Mouse (Mus musculus) kidney, adult 2 months (tissue): ENCODE measurements around the gene Atf7ip. TPM values are rescaled to one million over a fixed set of nuclear protein-coding genes. Genes with fewer than 3 reads are reported as not detected.

Experiments
- DNase-seq: peaks from one replicate; pipeline ENCODE4 v3.0.0; 2021
- H3K27ac ChIP-seq: fragments of 200-500 bp; 2 replicates; pipeline ENCODE4 v1.5.1; 2012; ENCODE audit warnings: low read depth, low read length, control low read depth, inconsistent platforms; ENCODE audit not compliant: insufficient read depth
- H3K27me3 ChIP-seq: fragments of 200-500 bp; replicated peaks from 2 replicates; pipeline ENCODE4 v1.6.1; 2012; ENCODE audit warnings: mild to moderate bottlenecking, moderate library complexity, low read length, inconsistent platforms; ENCODE audit not compliant: control insufficient read depth, insufficient read depth
- H3K36me3 ChIP-seq: fragments of 200-500 bp; 2 replicates; pipeline ENCODE4 v1.6.1; 2012; ENCODE audit warnings: mild to moderate bottlenecking, moderate library complexity, low read length, inconsistent platforms; ENCODE audit not compliant: control insufficient read depth, insufficient read depth
- H3K4me1 ChIP-seq: fragments of 200-500 bp; 2 replicates; pipeline ENCODE4 v1.6.1; 2011; ENCODE audit warnings: low read length; ENCODE audit not compliant: control insufficient read depth, insufficient read depth
- H3K4me3 ChIP-seq: fragments of 200-500 bp; 2 replicates; pipeline ENCODE4 v1.5.1; 2011; ENCODE audit warnings: mild to moderate bottlenecking, low read depth, low read length, control low read depth; ENCODE audit not compliant: insufficient read depth
- CTCF ChIP-seq: fragments of 200-500 bp; conservative IDR thresholded peaks from 2 replicates; pipeline ENCODE4 v1.5.1; 2011; ENCODE audit warnings: low read depth, mild to moderate bottlenecking, control low read depth, low read length, moderate library complexity, mixed read lengths; ENCODE audit not compliant: insufficient read depth, insufficient read length
- POLR2A ChIP-seq: fragments of 200-500 bp; IDR thresholded peaks from one replicate; pipeline ENCODE4 v1.6.1; 2011; ENCODE audit warnings: low read depth, low read length, control low read depth
- WGBS: fragments of 180-500 bp; shearing (Covaris S2); methylation state at CpG from one replicate; pipeline ENCODE4 v1.1.7; 2018; 5-methylcytosine and 5-hydroxymethylcytosine counted together
- polyA plus RNA-seq: library from polyadenylated mRNA; depleted of rRNA; stranded (reverse); fragments of >200 nt; gene quantifications from 2 replicates; pipeline ENCODE4 v1.2.3, GENCODE M21; 2012

Gene Atf7ip
- polyA plus RNA-seq, 1 experiment = 13.9 TPM

GRCm38 (mm10) chr6:136534444-136534843 is 28.5 kb downstream of the Atf7ip start:
- TF ChIP-seq POLR2A (no peak), CTCF (no peak)
- DNase-seq = no peak
- no peaks in the 10 kb centered on the region for H3K36me3 ChIP-seq
- no peaks in the 10 kb centered on the region for H3K27me3 ChIP-seq
- no peak overlapping the region for H3K27ac ChIP-seq
- peaks cover 21% of the 10 kb centered on the region for H3K4me1 ChIP-seq
- H3K4me3 ChIP-seq = no peak overlapping the region
- WGBS = 40% methylated on average over 3 of the region's 3 CpGs

GRCm38 (mm10) chr6:136535176-136535575 is 29.2 kb downstream of the Atf7ip start:
- no peak for TF ChIP-seq CTCF
- no peak for TF ChIP-seq POLR2A
- Histone ChIP-seq H3K27me3 (no peaks in the 10 kb centered on the region), H3K36me3 (no peaks in the 10 kb centered on the region), H3K27ac (no peak overlapping the region), H3K4me1 (peaks cover 21% of the 10 kb centered on the region), H3K4me3 (no peak overlapping the region)
- no peak for DNase-seq
- 62% methylated on average over 5 of the region's 5 CpGs for whole genome bisulfite sequencing

GRCm38 (mm10) chr6:136536121-136536520 is 30.2 kb downstream of the Atf7ip start:
- Histone ChIP-seq H3K4me1 (peaks cover 17% of the 10 kb centered on the region), H3K36me3 (no peaks in the 10 kb centered on the region), H3K27me3 (no peaks in the 10 kb centered on the region), H3K27ac (no peak overlapping the region), H3K4me3 (no peak overlapping the region)
- TF ChIP-seq CTCF (no peak), POLR2A (no peak)
- WGBS = 47% methylated on average over 5 of the region's 5 CpGs
- DNase-seq = no peak

GRCm38 (mm10) chr6:136541350-136541749 is 35.4 kb downstream of the Atf7ip start:
- WGBS = 84% methylated on average over 5 of the region's 5 CpGs
- no peak overlapping the region for H3K27ac ChIP-seq
- H3K36me3 ChIP-seq = no peaks in the 10 kb centered on the region
- no peak for TF ChIP-seq POLR2A
- TF ChIP-seq CTCF = no peak
- H3K27me3 ChIP-seq = no peaks in the 10 kb centered on the region
- H3K4me3 ChIP-seq = no peak overlapping the region
- peaks cover 8% of the 10 kb centered on the region; the same call in 1 of the 2 replicates for H3K4me1 ChIP-seq
- DNase-seq = no peak

- DNase-seq = no peak
- Histone ChIP-seq H3K4me3 (no peak overlapping the region), H3K4me1 (peaks cover 8% of the 10 kb centered on the region; the same call in 1 of the 2 replicates), H3K27me3 (no peaks in the 10 kb centered on the region), H3K27ac (no peak overlapping the region), H3K36me3 (no peaks in the 10 kb centered on the region)
- 93% methylated on average over 1 of the region's 1 CpGs for WGBS
- no peak for TF ChIP-seq CTCF
- no peak for TF ChIP-seq POLR2A
Measured at GRCm38 (mm10) chr6:136542105-136542504, 36.1 kb downstream of the Atf7ip start.

GRCm38 (mm10) chr6:136543164-136543563 is 37.2 kb downstream of the Atf7ip start:
- no peak overlapping the region for H3K4me3 ChIP-seq
- H3K4me1 ChIP-seq = peaks cover 8% of the 10 kb centered on the region; the same call in 1 of the 2 replicates
- H3K27me3 ChIP-seq = no peaks in the 10 kb centered on the region
- H3K36me3 ChIP-seq = no peaks in the 10 kb centered on the region
- whole genome bisulfite sequencing = 10% methylated on average over 6 of the region's 6 CpGs
- no peak for TF ChIP-seq POLR2A
- TF ChIP-seq CTCF = no peak
- peak overlapping the region; percentile 59 for H3K27ac ChIP-seq
- peak; percentile 79 for DNase-seq

GRCm38 (mm10) chr6:136545284-136545870 is 39.4 kb downstream of the Atf7ip start:
- DNase-seq = no peak
- Histone ChIP-seq H3K27ac (no peak overlapping the region), H3K27me3 (no peaks in the 10 kb centered on the region), H3K36me3 (no peaks in the 10 kb centered on the region), H3K4me1 (peaks cover 10% of the 10 kb centered on the region; the same call in 1 of the 2 replicates), H3K4me3 (no peak overlapping the region)
- TF ChIP-seq CTCF (no peak), POLR2A (no peak)
- 84% methylated on average over 11 of the region's 11 CpGs for WGBS
